Mouse (Mus musculus) limb, embryonic 15.5 days (tissue): ENCODE results near the gene Dennd2a. TPM values are rescaled to one million over a fixed set of nuclear protein-coding genes. Genes with fewer than 3 reads are reported as not detected.

Experiments
- ATAC-seq: fragments of 200-750 bp; cut with Nextera tagmentation; 2 replicates; pipeline ENCODE4 v1.8.0; 2017; ENCODE audit warnings: low read depth, moderate TSS enrichment; ENCODE audit not compliant: insufficient number of reproducible peaks, low FRiP score, low TSS enrichment
- H3K27ac ChIP-seq: fragments of 300-500 bp; sonication (generic); 2 replicates; pipeline ENCODE4 v1.5.1; 2015; ENCODE audit warnings: moderate library complexity, mild to moderate bottlenecking, inconsistent platforms
- H3K27me3 ChIP-seq: fragments of 300-500 bp; sonication (generic); 2 replicates; pipeline ENCODE4 v1.6.1; 2015; ENCODE audit warnings: inconsistent platforms
- H3K36me3 ChIP-seq: fragments of 300-500 bp; sonication (generic); 2 replicates; pipeline ENCODE4 v1.6.1; 2015; ENCODE audit warnings: inconsistent platforms
- H3K4me1 ChIP-seq: fragments of 300-500 bp; sonication (generic); 2 replicates; pipeline ENCODE4 v1.6.1; 2015; ENCODE audit warnings: inconsistent platforms
- H3K4me2 ChIP-seq: fragments of 300-500 bp; sonication (generic); 2 replicates; pipeline ENCODE4 v1.6.1; 2015; ENCODE audit warnings: mild to moderate bottlenecking, inconsistent platforms
- H3K4me3 ChIP-seq: fragments of 300-500 bp; sonication (generic); 2 replicates; pipeline ENCODE4 v1.5.1; 2015; ENCODE audit warnings: mild to moderate bottlenecking, inconsistent platforms
- H3K9ac ChIP-seq: fragments of 300-500 bp; sonication (generic); 2 replicates; pipeline ENCODE4 v1.6.1; 2015; ENCODE audit warnings: inconsistent platforms
- H3K9me3 ChIP-seq: fragments of 300-500 bp; sonication (generic); 2 replicates; pipeline ENCODE4 v1.6.1; 2016; ENCODE audit warnings: inconsistent platforms
- WGBS: fragments of 180-500 bp; shearing (Covaris S2); methylation state at CpG from one replicate; pipeline ENCODE4 v1.1.7; 2015; 5-methylcytosine and 5-hydroxymethylcytosine counted together
- polyA plus RNA-seq: library from polyadenylated mRNA; unstranded; fragments of >200 nt; fragmentation: Nextera tagmentation; extraction: Ambion mirVana; gene quantifications from 2 replicates; pipeline ENCODE4 v1.2.1, GENCODE M21; 2015

The Dennd2a gene
- polyA plus RNA-seq, 1 experiment from 2014 or later: 21.7 TPM

DNA sequence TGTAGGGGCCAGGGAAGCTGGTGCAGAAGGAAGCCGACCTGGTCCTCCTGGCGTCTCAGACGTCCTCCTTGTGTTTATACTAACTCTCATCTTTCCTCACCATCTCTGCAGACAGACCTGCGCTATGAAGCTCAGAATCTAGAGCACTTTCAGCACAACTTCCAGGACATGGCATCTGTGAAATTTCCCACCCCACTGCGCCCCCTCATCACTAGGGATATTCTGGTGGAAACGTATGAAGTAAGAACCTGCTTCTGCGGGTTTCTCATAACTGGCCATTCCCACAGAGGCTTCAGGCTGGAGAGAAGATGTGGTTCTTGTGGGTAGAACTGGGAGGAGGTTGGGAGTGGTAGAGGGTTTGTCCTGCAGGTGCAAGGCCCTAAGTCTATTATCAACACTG is 21.9 kb upstream of the Dennd2a start:
- Histone ChIP-seq H3K27ac (no peak overlapping the region), H3K36me3 (peaks cover 71% of the 10 kb centered on the region), H3K4me1 (peaks cover 6% of the 10 kb centered on the region), H3K9ac (no peak overlapping the region), H3K4me2 (no peak overlapping the region), H3K27me3 (no peaks in the 10 kb centered on the region), H3K9me3 (no peaks in the 10 kb centered on the region), H3K4me3 (no peak overlapping the region)
- WGBS: 92% methylated on average over 7 of the region's 7 CpGs
- ATAC-seq: no peak

DNA sequence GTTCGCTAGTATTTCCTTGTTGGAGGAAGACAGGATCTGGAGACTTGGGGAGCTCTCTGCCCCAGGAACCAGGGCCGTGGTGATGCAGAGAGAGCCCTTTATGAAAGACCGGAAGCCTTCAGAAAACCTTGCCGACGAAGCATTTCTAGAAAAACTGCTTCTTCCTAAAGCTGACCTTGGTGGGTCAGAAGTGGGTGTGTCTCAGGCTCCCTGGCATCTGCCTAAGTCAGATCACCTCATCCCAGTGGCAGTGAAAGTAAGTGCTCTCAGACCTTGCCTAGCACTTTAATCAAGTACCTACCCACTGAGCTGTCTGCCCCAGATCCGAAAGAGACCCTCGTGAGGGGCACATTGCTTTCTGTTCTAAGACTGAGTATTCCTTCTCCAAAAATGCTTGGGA is 17.3 kb upstream of the Dennd2a start:
- Histone ChIP-seq H3K36me3 (peaks cover 37% of the 10 kb centered on the region), H3K4me2 (peak overlapping the region; percentile 86), H3K9ac (no peak overlapping the region; the same call in 1 of the 2 replicates), H3K4me3 (peak overlapping the region; percentile 96), H3K27me3 (no peaks in the 10 kb centered on the region), H3K4me1 (peaks cover 14% of the 10 kb centered on the region), H3K27ac (no peak overlapping the region), H3K9me3 (no peaks in the 10 kb centered on the region)
- 69% methylated on average over 7 of the region's 7 CpGs for WGBS
- ATAC-seq: no peak

GRCm38 (mm10) chr6:39574555-39574869 is 16.8 kb upstream of the Dennd2a start:
- Histone ChIP-seq H3K27me3 (no peaks in the 10 kb centered on the region), H3K9me3 (no peaks in the 10 kb centered on the region), H3K36me3 (peaks cover 33% of the 10 kb centered on the region), H3K4me3 (peak overlapping the region; percentile 96), H3K4me1 (peaks cover 14% of the 10 kb centered on the region), H3K9ac (peak overlapping the region; percentile 84), H3K27ac (peak overlapping the region; percentile 93), H3K4me2 (peak overlapping the region; percentile 86)
- ATAC-seq: no peak; the same call in 1 of the 2 replicates
- WGBS: 19% methylated on average over 10 of the region's 10 CpGs

GRCm38 (mm10) chr6:39573791-39574554 is 16.3 kb upstream of the Dennd2a start, which contains the start of gene Adck2:
TSS of gene Adck2 (plus strand) at chr6:39573873.
- under 1% methylated on average over 47 of the region's 49 CpGs for WGBS
- Histone ChIP-seq H3K9ac (peak within 1 kb of the TSS; percentile 84), H3K36me3 (peaks cover 28% of the 10 kb centered on the region), H3K9me3 (no peaks in the 10 kb centered on the region), H3K4me2 (peak within 1 kb of the TSS; percentile 86), H3K4me1 (peaks cover 14% of the 10 kb centered on the region), H3K4me3 (peak within 1 kb of the TSS; percentile 96), H3K27me3 (no peaks in the 10 kb centered on the region), H3K27ac (peak within 1 kb of the TSS; percentile 93)
- ATAC-seq: peak; percentile 88

- H3K4me3 ChIP-seq: no peak overlapping the region
- ATAC-seq: no peak
These were observed 12.8 kb upstream of the Dennd2a start for GRCm38 (mm10) chr6:39570426-39570825.

GRCm38 (mm10) chr6:39567528-39567927 is 9.9 kb upstream of the Dennd2a start:
- H3K4me1 ChIP-seq: no peaks in the 10 kb centered on the region; the same call in 1 of the 2 replicates
- no peak overlapping the region for H3K27ac ChIP-seq
- H3K4me3 ChIP-seq: no peak overlapping the region
- H3K9me3 ChIP-seq: no peaks in the 10 kb centered on the region
- ATAC-seq: no peak
- WGBS: 15% methylated on average over 5 of the region's 5 CpGs
- H3K4me2 ChIP-seq: no peak overlapping the region
- no peak overlapping the region for H3K9ac ChIP-seq
- no peaks in the 10 kb centered on the region for H3K27me3 ChIP-seq
- H3K36me3 ChIP-seq: no peaks in the 10 kb centered on the region

More at GRCm38 (mm10) chr6:39570426-39570825, 12.8 kb upstream of the Dennd2a start:
- no peaks in the 10 kb centered on the region for H3K27me3 ChIP-seq
- H3K27ac ChIP-seq: no peak overlapping the region
- peaks cover 14% of the 10 kb centered on the region for H3K4me1 ChIP-seq
- H3K9ac ChIP-seq: no peak overlapping the region
- no peaks in the 10 kb centered on the region for H3K36me3 ChIP-seq
- 54% methylated on average over 3 of the region's 3 CpGs for WGBS
- no peak overlapping the region for H3K4me2 ChIP-seq
- no peaks in the 10 kb centered on the region for H3K9me3 ChIP-seq

GRCm38 (mm10) chr6:39562166-39563015 is 4.7 kb upstream of the Dennd2a start:
- Histone ChIP-seq H3K9me3 (no peaks in the 10 kb centered on the region), H3K4me3 (0 out of 2 replicates have a peak overlapping the region, but pooled peaks have one; percentile 7), H3K4me2 (peak overlapping the region; percentile 22; the same call in 1 of the 2 replicates), H3K36me3 (no peaks in the 10 kb centered on the region), H3K4me1 (peaks cover 17% of the 10 kb centered on the region), H3K27ac (no peak overlapping the region), H3K27me3 (no peaks in the 10 kb centered on the region), H3K9ac (0 out of 2 replicates have a peak overlapping the region, but pooled peaks have one; percentile 10)
- 23% methylated on average over 23 of the region's 23 CpGs for WGBS
- ATAC-seq: no peak

GRCm38 (mm10) chr6:39559276-39559939 is 1.7 kb upstream of the Dennd2a start:
- H3K27ac ChIP-seq: peak overlapping the region; percentile 12; the same call in 1 of the 2 replicates
- WGBS: 45% methylated on average over 6 of the region's 6 CpGs
- H3K27me3 ChIP-seq: no peaks in the 10 kb centered on the region
- H3K4me2 ChIP-seq: no peak overlapping the region
- H3K9me3 ChIP-seq: no peaks in the 10 kb centered on the region
- H3K9ac ChIP-seq: no peak overlapping the region
- H3K36me3 ChIP-seq: no peaks in the 10 kb centered on the region
- no peak for ATAC-seq
- peaks cover 39% of the 10 kb centered on the region for H3K4me1 ChIP-seq
- no peak overlapping the region for H3K4me3 ChIP-seq

DNA sequence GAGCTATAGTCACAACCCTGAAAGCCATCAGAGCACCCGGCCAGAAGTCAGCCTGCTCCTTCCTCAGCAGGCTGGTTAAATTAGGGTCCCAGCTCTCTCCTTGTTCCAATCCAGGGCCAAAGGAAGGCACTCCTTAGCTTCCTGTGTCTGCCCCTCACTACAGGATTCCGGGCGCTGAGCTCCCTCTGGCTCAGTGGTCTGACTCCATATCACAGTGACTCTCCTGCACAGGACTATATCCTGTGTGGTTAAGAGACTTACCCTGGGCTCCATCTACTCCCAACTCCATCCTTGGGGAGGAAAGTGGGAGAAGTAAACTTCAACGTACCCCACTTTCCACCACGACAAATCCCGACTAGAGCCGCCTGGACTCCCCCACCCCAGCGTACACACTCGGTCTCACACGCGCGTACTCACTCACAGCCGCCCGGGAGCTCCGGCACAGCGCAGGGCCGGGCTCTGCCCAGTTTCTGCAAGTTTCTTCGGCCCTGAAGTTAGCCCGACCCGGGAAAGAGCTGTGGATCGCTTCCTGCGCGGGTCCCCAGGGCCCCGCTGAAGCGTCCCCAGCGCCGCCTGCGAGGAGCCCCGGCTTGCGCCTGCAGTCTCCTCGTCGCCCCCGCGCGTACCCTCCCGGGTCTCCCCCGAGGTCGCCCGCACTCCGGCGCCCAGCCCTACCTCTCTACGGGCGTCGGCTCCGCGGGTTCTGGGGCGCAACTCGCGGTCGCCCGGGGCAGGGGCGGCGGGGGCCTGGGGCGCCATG is 587 bp downstream of the Dennd2a start:
- WGBS: 1% methylated on average over 54 of the region's 54 CpGs
- no peaks in the 10 kb centered on the region for H3K36me3 ChIP-seq
- H3K27ac ChIP-seq: peak overlapping the region; percentile 94
- H3K4me3 ChIP-seq: peak overlapping the region; percentile 80
- H3K4me1 ChIP-seq: peaks cover 41% of the 10 kb centered on the region
- peak overlapping the region; percentile 95 for H3K9ac ChIP-seq
- no peaks in the 10 kb centered on the region for H3K27me3 ChIP-seq
- peak overlapping the region; percentile 64 for H3K4me2 ChIP-seq
- no peaks in the 10 kb centered on the region for H3K9me3 ChIP-seq
- peak; percentile 66 for ATAC-seq

GRCm38 (mm10) chr6:39555648-39555945 is 2.1 kb downstream of the Dennd2a start:
- ATAC-seq: no peak
- WGBS: 61% methylated on average over 2 of the region's 2 CpGs

More at GRCm38 (mm10) chr6:39555648-39555945, 2.1 kb downstream of the Dennd2a start:
- Histone ChIP-seq H3K4me1 (peaks cover 44% of the 10 kb centered on the region), H3K4me2 (no peak overlapping the region), H3K4me3 (0 out of 2 replicates have a peak overlapping the region, but pooled peaks have one; percentile 80), H3K9ac (no peak overlapping the region), H3K27ac (no peak overlapping the region), H3K9me3 (no peaks in the 10 kb centered on the region), H3K27me3 (no peaks in the 10 kb centered on the region), H3K36me3 (no peaks in the 10 kb centered on the region)
